Mouse (Mus musculus) bone marrow macrophage, adult 2 months (primary cell): ENCODE measurements around the gene Rc3h1.

Source experiments
- CTCF ChIP-seq: IDR thresholded peaks from 2 replicates; pipeline ENCODE4 v1.5.1; 2012; ENCODE audit warnings: low read depth, mild to moderate bottlenecking, low read length, moderate library complexity
- POLR2A ChIP-seq: IDR thresholded peaks from 2 replicates; pipeline ENCODE4 v1.6.1; 2012; ENCODE audit warnings: mild to moderate bottlenecking, low read depth, low read length, borderline replicate concordance

- TF ChIP-seq POLR2A: no peak
- TF ChIP-seq CTCF: no peak
These were observed 48.1 kb upstream of the Rc3h1 start for GRCm38 (mm10) chr1:160858132-160858531.
